Mouse (Mus musculus) urinary bladder, postnatal 0 days (tissue): ENCODE data around the gene Bdnf. TPM values are rescaled to one million over a fixed set of nuclear protein-coding genes. Genes with fewer than 3 reads are reported as not detected.

Source experiments
- polyA plus RNA-seq: library from polyadenylated mRNA; unstranded; fragments of >200 nt; fragmentation: Nextera tagmentation; extraction: Ambion mirVana; gene quantifications from 2 replicates; pipeline ENCODE4 v1.2.1, GENCODE M21; 2015

Gene Bdnf
- 6.3 and 11.0 TPM in 2 replicates for polyA plus RNA-seq

DNA sequence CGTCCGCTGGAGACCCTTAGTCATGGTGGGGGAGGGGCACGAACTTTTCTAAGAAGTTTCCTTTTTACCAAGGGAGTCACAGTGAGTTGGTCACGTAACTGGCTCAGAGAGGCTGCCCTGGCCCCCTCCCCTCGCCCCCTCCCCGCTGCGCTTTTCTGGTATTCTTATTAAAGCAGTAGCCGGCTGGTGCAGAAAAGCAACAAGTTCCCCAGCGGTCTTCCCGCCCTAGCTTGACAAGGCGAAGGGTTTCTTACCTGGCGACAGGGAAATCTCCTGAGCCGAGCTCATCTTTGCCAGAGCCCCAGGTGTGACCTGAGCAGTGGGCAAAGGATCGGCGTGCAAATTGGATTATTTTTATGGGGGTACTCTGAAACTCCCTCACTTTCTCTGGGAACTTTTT lies at the start of gene Bdnf:
Bdnf (plus strand) TSS at position 169 of the 400 bp plus-strand sequence.

Other genes starting within 250 kb of the Bdnf start
- 31.4 and 38.4 TPM in 2 replicates for gene Lin7c, start 216.2 kb downstream of the Bdnf start, polyA plus RNA-seq
- gene Lgr4, start 242.9 kb downstream of the Bdnf start, polyA plus RNA-seq, result 12.5 and 12.9 TPM in 2 replicates